Mouse (Mus musculus): ENCODE results near the gene Hat1. TPM values are rescaled to one million over a fixed set of nuclear protein-coding genes. Genes with fewer than 3 reads are reported as not detected.

Gene Hat1
- total RNA-seq, 2 experiments from 2014 or later: 17.5 to 18.7 TPM

Other genes with a start within 250 kb of the Hat1 start
- 100 to 1,000 TPM; 179 to 183 TPM for gene Dync1i2, start 177.3 kb upstream of the Hat1 start, total RNA-seq (2021)
- 100 to 1,000 TPM; 157 to 162 TPM for gene Slc25a12, start 21.2 kb upstream of the Hat1 start, total RNA-seq (2021)
- gene Metap1d, start 64.3 kb downstream of the Hat1 start, total RNA-seq (2021): 10 to 100 TPM; 17.5 to 18.8 TPM
- gene Dlx1, start 139.2 kb downstream of the Hat1 start, total RNA-seq (2021): 10 to 100 TPM; 22.7 to 28.3 TPM
- 1 to 10 TPM; 8.2 to 8.7 TPM for gene Dlx2, start 157.8 kb downstream of the Hat1 start, total RNA-seq (2021)

Data from left cerebral cortex, postnatal 10 days (tissue).